In genomic region chr5:131960432-131960831, GRCm38 (mm10) we compare ENCODE assay signal across 18 mouse cellular contexts.
A peak's percentile ranks its signal among the peaks of the same experiment; 100 is the strongest.
DNase-seq lines count a peak whose midpoint lies in the region; ATAC-seq lines count a peak whose summit lies in the region.
"Had no signal": no experiment of that assay in that cellular context is flagged by ENCODE, and none has a peak within 500 bp of the region (broad histone marks: within the 10 kb centered on the region; RNA-seq: fewer than 3 reads in every experiment).

No protein-coding gene starts in this region.

- no peak overlapping the region for H3K4me3 ChIP-seq in intestine, embryonic 15.5 days (replicated peaks)
- no peak overlapping the region for H3K4me3 ChIP-seq in intestine, embryonic 16.5 days (ENCODE audit: low read length)
- H3K4me3 ChIP-seq: embryonic facial prominence, embryonic 10.5 days; embryonic facial prominence, embryonic 12.5 days; forebrain, embryonic 13.5 days; forebrain, embryonic 15.5 days had no signal

- no peak overlapping the region for H3K4me2 ChIP-seq in intestine, embryonic 15.5 days (replicated peaks)
- no peak overlapping the region for H3K4me2 ChIP-seq in intestine, embryonic 16.5 days (ENCODE audit: low read depth, low read length)
- H3K4me2 ChIP-seq: embryonic facial prominence, embryonic 12.5 days; forebrain, embryonic 13.5 days; forebrain, embryonic 15.5 days had no signal

- H3K27ac ChIP-seq in intestine, embryonic 15.5 days: no peak overlapping the region
- no peak overlapping the region for H3K27ac ChIP-seq in intestine, embryonic 16.5 days (ENCODE audit: low read length)
- H3K27ac ChIP-seq: embryonic facial prominence, embryonic 10.5 days; embryonic facial prominence, embryonic 12.5 days; forebrain, embryonic 13.5 days; forebrain, embryonic 15.5 days had no signal

- H3K4me1 ChIP-seq in intestine, embryonic 15.5 days (replicated peaks): no peaks in the 10 kb centered on the region
- no peaks in the 10 kb centered on the region for H3K4me1 ChIP-seq in intestine, embryonic 16.5 days (ENCODE audit: control insufficient read depth, insufficient read depth, low read length)

- H3K9ac ChIP-seq in intestine, embryonic 15.5 days: no peak overlapping the region
- no peak overlapping the region for H3K9ac ChIP-seq in intestine, embryonic 16.5 days (ENCODE audit: low read depth, low read length)
- H3K9ac ChIP-seq: embryonic facial prominence, embryonic 12.5 days; forebrain, embryonic 13.5 days; forebrain, embryonic 15.5 days; forebrain, postnatal 0 days had no signal

- ATAC-seq in intestine, embryonic 15.5 days: peak; percentile 76
- peak; percentile 76 for ATAC-seq in intestine, embryonic 16.5 days
- ATAC-seq: forebrain, embryonic 13.5 days; forebrain, embryonic 15.5 days; forebrain, postnatal 0 days had no signal

- peak; percentile 28 for DNase-seq in large intestine, adult 2 months (ENCODE audit: low read depth, low spot score)
- DNase-seq in frontal cortex, postnatal 25 days (ENCODE audit: low spot score in 2 of 2): no peak
- DNase-seq in kidney, postnatal 25 days: no peak
- DNase-seq: adrenal gland, adult 2 months; adrenal gland, postnatal 10 days; adrenal gland, postnatal 25 days; cerebellum, adult 11-12 months; cerebellum, adult 2 months; cerebellum, adult 9-10 months; cerebellum, postnatal 10 days; cerebellum, postnatal 25 days; forebrain, postnatal 0 days had no signal

- H3K9me3 ChIP-seq in intestine, embryonic 15.5 days: no peaks in the 10 kb centered on the region
- no peaks in the 10 kb centered on the region for H3K9me3 ChIP-seq in intestine, embryonic 16.5 days (ENCODE audit: control insufficient read depth, low read length)
- H3K9me3 ChIP-seq: embryonic facial prominence, embryonic 12.5 days; forebrain, embryonic 15.5 days had no signal

- no peaks in the 10 kb centered on the region for H3K36me3 ChIP-seq in intestine, embryonic 15.5 days
- H3K36me3 ChIP-seq in intestine, embryonic 16.5 days (ENCODE audit: control insufficient read depth, insufficient read depth, low read length): no peaks in the 10 kb centered on the region
- H3K36me3 ChIP-seq: forebrain, embryonic 15.5 days had no signal

- no peaks in the 10 kb centered on the region for H3K27me3 ChIP-seq in intestine, embryonic 15.5 days (replicated peaks)
- H3K27me3 ChIP-seq in intestine, embryonic 16.5 days (replicated peaks; ENCODE audit: control insufficient read depth, insufficient read depth, low read length): no peaks in the 10 kb centered on the region
- H3K27me3 ChIP-seq: embryonic facial prominence, embryonic 12.5 days; forebrain, embryonic 13.5 days; forebrain, embryonic 15.5 days had no signal
